Mouse (Mus musculus): ENCODE data around the gene Uqcc1.

Uqcc1 gene

DNA sequence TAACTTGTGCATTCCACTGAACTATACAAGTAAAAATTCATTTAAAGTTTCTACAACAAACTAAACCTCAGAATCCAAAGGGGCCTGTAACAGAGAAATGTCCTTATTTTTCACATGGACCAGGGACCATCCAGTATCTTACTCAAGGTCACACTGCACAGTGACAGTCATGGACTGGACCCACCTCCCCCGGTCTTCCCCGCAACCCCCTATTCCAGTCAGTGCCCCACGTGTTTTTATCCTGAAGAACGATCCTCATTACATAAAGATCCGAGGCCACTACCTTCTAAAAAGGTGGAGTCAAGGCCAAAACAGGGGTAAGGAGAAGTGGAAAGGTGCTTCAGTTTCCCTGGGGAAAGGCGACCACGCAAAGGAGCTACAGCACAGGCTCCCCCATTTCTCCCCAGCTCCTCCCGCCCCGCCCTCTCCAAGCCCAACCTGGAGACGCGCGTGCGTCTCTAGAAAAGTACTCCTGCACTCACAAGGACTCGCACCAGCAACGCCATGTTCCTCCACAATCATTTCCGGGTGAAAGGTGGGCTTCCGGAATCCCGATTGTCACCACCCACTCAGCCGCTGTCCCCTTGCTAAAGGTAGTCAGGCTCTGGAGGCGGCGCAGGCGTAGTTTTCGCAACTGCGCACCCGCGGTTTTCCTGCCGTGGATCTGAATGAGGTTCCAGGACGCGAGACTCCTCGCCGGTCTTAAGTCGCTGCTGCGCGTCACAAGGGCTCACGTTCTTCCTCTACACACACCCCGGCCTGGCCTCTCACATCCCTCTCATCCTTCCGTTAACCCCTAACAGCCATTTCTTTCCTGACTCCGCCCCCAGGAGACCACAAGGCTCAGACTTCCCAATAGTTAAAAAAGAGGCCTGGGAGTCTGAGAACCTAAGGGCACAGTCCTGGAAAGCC is at the start of gene Uqcc1:
TSS of gene Uqcc1 (minus strand) at position 780 of the 912 bp plus-strand sequence.
- DNase-seq = peak; percentile 96

DNA sequence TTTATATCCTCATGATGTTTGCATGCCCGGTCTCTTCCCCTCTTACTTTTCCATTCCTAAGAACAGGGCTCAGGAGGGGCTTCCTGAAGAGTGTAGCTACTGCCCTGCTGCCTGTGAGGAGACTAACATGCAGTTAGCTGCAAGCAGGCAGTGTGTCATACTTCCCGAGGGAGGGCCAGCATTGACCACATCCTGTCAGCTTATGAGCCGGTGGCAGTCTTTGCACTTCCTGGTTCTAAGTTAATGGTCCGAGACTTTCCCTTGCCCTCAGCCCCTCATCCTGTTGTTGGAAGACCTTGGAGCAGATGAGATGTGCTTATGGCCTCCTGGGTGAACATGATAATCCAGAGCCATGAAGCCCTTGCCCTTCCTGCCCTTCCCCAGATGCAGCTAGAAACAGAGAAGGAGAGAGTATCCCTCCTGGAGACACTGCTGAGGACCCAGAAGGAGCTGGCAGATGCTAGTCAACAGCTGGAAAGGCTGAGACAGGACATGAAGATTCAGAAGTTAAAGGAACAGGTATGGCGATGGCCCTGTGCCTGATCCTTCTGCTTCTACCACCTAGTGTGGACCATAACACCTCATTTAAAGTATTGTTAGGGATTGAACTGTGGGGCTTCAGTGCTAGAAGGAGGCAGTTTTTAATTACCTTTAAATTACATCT is 49.4 kb upstream of the Uqcc1 start:
- DNase-seq = peak; percentile 23

DNA sequence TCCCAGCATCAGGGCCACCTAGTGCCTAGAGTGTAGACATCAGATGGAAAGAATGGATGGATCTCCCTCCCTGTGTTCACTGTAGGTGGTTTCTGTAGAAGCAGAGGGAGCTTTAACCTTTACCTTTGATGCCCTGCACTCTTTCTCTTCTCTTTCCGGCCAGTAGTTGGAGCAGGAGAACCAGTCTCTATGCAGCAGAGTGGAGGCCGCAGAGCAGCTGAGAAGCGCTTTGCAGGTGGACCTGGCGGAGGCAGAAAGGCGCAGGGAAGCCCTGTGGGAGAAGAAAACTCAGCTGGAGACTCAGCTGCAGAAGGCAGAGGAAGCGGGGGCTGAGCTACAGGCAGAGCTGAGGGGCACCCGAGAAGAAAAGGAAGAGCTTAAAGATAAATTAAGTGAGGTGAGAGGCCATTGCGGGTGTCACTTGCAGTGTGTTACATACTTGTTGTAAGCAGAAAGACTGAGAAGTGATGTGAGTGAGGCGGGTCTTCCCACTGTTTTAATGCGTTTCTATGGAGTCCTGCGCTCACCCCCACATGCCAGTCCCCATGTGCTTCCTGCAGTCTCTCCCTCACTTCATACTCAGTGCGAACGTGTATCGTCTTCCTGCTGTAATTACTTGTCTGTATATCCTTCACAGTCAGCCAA is 44.1 kb upstream of the Uqcc1 start:
- no peak for DNase-seq

DNA sequence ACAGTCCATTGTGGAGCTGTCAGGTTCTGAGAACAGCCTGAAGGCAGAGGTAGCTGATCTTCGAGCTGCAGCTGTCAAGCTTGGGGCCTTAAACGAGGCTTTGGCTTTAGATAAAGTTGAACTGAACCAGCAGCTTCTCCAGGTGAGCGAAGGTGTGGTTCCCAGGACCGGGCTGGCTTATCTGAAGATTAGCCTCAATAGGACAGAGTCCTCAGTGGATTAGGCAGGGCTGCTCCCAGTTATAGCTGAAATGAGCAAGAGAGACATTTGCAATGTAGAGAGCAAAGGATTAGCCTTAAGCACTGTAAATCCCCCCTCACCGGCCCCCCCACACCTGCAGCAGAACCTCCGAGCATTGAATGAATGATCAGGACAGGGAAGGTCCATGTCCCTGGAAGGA is 43.2 kb upstream of the Uqcc1 start:
- no peak for DNase-seq

DNA sequence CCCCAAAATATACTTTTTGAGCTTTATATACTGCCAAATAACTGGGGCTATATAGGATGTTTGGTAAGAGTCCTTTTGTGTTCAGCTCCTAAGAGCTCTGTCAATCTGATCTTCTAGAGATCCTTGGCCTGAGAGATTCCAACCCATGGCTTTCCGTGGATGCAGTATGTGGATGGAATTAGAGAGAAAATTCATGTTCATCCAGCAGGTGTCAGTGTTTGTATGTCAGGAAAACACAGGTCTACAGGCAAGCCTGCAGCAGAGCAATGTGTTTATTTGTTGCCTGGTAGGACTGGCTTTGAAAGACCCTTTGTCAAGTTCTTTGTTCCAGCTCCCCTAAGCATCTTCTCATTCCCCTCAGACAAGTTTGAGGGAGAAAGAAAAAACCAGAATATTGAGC is 32.9 kb upstream of the Uqcc1 start:
- no peak for DNase-seq

DNA sequence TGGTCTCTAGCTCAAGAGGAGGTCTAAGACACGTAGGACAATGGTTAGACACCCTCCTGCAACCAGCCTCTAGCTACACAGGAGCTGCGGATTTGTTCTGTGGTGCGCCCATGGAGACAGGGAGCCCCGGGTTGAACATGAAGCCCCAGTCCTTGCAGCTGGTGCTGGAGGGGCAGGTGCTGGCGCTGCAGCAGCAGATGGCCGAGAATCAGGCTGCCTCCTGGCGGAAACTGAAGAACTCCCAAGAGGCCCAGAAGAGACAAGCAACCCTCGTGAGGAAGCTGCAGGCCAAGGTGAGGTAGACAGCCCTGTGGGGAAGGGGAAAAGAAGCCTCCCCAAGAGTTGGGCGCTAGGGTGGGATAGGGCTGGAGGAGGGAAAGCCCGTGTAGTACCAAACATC is 31.8 kb upstream of the Uqcc1 start:
- no peak for DNase-seq

DNA sequence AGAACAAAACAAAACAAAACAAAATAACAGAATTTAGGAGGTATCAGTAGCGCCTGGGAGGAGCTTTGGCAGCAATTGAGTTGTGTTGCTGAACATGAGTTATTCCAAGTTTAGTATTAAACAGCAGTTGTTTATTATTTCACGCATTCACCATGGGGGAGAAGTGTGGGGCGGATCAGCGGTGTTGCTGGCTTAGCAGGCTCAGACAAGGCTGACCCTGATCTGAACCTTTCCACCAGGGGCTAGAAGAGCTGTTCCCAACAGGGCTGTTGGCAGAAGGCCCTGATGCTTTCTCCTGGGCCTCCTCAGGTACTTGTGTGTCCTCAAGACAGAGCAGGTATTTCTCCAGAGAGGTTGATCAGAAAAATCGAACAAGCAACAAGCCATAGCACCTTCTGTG is 29.9 kb upstream of the Uqcc1 start:
- peak; percentile 48 for DNase-seq

DNA sequence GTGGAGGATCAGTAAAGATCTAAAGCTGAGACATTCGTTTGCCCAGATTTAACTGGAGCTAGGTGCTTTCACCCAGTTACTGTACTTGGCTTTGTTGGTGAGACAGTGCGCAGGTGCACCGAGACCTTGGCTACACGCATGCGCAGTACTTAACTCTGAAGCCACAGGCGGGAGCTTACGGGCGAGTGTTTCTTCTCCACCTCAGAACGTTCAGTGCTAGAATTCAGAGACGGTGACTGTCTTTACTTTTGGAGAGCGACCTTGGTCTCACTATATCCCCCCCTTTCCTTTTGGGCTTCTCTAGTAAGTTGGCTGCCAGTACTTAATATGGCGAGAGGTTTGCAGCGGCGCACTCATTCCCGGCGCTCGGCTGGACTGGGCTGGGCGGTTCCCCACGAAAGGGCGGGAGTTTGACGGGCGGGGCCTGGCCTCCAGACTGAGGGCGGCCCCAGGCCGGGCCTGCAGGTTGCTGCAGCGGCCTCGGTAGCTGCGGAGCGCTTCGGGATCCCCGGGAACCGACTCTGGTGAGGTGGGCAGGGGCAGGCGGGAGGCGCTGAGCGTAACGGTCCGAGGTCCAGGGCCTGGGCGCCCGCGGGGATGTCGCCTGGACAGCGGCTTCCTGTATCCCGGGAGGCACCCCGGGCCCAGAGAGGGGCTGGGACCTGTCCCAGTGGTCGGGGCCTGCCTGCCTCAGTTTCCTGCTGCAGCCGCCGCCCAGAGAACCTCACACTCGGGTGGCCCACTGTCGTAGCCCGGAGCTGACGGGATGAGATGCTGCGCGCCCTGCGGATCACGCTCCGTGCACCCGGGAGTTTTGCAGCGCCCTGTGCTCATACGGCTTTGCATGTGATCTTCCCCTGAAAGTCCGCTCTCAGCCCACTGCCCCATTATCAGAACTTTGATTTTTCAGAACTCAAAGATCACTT is 26.3 kb upstream of the Uqcc1 start, which contains the start of gene Cep250:
TSS of gene Cep250 (plus strand) at position 325 of the 926 bp plus-strand sequence.
- peak; percentile 89 for DNase-seq

DNA sequence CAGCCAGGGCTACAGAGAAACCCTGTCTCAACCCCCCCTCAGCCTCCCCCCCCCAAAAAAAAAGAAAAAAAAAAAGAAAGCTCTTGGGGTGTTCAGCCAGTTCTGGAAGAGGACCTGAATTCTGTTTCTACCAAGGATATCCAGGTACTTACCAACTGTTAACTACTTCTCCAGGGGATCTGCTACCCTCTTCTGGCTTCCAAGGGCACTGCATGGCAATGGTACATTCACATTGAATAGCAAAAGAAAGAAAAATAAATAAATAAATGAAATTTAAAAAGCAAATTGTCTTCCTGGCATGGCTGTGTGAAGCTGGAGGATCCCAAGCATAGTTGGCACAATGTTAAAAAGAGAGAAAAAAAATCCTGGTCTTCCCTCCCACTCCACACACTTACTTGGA is 21.9 kb upstream of the Uqcc1 start:
- peak; percentile 77 for DNase-seq

DNA sequence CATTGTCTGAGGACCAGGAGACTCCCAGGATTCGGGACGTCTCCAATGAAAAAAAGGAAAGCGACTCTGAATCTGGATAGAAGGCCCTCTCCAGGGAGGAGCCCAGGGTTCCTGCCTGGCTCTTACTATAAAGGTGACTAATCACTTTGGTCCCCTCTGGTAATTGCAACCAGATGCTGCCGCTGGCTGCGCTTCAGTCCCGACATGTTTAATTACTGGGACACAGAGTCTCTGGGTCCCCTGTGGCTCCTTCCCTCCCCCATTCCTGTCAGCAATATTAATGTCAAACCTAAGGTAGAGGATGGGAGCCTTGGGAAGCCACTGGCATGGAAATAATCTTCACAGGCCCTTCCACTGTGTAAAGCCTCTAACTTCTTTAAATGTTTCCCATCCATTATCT is 19.3 kb upstream of the Uqcc1 start:
- DNase-seq = no peak

DNA sequence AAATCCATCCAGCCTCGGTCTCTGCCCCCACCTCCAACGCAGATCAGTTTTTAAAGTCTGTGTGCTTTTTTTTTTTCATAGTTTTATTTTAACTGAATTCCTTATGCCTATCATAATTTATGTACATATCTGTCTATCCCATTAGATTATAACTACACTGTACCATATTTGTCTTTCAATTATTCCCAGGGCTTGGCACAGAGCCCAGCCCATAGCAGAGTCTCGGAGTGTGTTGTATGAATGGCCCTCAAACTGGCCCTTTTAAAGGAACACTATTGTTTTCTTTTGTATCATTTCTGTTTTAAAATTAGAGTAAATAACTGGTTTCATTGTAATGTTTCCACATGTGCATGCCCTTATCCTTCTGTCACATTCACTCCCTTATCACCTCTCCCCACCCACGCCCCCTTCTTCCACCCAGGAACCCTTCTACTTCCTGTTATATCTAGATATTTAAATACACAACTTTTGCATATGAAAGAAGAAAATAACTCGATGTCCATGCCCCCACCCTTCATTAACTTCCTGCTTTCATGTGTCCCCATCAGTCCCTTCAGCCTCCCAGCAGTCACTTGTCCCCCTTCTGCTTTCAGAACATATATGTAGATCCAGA is 17.4 kb upstream of the Uqcc1 start:
- DNase-seq = no peak

DNA sequence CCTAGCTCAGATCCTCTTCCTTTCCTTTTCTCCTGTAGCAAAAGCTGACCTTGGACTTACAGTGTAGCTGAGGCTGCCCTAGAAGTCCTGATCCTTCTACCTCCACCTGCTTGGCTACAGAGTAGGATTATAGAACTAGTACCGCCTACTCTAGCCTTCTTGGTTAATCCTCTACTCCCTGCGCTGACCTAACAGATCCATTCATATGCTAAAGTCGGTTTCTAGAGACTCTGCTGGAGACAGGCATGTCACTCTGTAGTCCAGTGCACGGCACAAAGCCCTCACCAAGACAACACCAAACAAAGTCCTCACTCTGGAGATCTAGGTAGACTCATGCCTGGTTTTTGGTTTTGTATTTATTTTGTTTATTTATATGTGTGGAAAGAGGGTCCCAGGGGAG is 16.4 kb upstream of the Uqcc1 start:
- no peak for DNase-seq

DNA sequence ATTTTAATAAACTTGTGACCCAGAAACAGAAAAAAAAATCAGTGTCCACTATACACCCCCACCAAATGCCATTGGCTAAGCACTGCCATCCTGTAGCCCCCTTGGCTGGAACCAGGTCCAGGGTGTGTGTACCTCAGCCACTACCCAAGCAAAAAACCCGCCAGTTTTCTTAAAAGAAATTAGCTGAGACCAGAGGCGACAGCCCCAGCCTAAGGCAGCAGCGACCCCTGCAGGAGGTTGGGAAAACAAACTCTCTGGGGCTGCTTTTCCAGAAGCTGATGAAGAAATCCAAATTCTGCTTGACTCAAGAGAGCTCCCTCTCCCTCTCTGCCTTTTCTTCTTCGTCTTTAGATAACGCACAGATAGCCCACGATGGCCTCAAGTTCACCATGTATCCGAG is 16.0 kb upstream of the Uqcc1 start:
- no peak for DNase-seq

DNA sequence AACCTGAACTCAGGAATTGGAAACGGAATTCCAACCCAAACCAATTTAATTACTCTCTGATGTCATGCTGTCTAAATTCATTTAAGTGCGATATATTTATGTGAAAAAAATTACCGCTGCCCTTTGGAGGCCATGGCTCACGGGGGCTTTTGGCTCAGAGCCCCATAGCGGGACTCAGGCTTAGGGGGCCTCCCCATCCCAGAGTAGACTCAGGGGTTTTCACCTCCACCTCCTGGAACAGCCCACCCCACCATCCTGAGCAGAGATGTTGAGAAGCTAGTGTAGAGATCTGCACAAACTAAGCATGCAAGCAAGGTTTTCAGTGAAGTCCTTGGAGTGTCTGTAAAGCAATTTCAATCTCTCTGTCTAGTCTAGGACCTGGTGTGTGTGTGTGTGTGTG is 15.5 kb upstream of the Uqcc1 start:
- DNase-seq = no peak

DNA sequence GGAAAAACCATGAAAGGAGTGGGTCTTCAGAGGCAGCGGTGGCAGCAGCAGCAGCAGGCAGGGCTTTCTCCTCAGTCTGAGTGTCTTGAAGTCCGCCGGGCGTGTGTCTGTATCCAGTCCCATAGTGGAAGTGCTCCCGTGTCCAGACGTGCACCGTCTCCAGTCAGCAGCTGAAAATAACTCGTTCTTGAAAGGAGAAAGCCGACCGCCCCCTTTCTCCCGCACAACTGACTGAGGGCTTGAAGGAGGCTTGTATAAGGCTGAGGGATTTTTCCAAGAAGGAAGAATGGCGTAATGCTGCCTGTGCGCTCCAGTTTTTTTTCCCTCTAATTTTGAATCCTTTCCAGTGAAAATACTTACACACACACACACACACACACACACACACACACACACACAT is 15.0 kb upstream of the Uqcc1 start, which contains the start of gene Gdf5:
TSS of gene Gdf5 (minus strand) at position 244 of the 400 bp plus-strand sequence.
- DNase-seq = no peak

DNA sequence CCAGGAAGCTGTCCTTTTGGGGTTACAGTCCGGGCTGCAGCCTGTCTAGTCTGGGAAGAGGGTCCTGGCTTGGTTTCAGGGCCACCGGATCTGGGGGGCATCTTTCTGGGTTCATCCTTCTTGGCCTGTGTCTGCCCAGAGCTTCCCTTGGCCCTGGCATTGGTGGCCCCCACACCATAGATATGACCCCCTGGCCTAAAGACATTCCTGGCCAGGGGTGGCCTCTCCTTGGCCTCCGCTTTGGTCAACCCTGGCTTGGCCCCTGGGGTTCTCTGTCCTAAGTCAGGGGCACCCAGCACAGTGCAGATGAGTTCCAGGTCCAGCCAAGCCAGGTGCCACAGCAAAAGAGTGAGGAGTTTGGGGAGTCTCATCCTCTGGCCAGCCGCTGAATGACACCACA is 14.6 kb upstream of the Uqcc1 start:
- no peak for DNase-seq

DNA sequence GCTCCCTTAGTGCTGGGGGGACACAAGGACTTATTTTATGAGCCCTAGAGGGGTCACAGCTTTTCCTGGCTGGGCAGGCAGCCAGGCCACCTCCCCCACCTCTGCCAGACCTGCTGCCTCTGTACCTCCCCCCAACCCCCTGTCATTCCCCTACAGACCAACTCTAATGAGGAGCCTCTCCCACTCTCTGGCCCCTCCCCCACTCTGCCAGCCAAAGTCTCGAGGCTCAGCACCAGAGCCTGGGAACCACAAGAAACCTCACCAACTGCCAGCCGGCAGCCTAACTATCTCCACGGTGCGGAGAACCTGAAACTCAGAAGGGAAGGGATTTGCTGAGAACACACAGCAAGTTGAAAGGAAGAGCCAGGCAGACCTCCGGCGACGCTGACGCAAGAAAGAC is 13.4 kb upstream of the Uqcc1 start:
- no peak for DNase-seq

DNA sequence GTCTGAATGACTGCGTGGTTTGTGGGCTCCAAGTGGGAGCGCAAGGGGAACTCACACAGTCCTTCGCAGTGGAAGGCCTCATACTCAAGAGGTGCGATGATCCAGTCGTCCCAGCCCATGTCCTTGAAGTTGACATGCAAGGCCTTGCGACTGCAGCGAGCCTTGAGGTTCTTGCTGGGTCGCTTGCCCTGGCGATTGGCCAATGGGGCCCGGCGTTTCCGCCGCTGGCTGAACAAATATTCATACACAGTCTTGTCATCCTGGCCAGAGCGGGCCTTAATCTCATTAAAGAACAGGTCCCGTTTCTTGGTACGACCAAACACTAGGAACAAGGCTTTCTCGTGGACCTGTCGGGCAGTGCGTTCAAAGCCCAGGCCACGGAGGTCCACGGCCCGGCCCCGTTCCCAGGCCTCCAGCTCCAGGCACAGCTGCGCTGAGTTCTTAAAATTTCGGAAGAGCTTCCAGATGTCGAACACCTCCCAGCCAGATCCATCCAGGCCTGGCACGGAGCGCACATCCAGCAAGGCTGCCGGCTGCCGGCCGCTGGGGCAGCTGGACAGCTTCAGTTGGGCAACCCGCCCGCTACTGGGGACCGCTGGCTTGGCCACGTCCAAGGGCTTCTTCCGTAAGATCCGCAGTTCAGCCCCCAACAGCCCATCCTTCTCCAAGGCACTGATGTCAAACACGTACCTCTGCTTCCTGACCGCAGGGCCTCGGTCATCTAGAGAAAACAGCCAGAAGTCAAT is 11.8 kb upstream of the Uqcc1 start:
- DNase-seq = no peak

DNA sequence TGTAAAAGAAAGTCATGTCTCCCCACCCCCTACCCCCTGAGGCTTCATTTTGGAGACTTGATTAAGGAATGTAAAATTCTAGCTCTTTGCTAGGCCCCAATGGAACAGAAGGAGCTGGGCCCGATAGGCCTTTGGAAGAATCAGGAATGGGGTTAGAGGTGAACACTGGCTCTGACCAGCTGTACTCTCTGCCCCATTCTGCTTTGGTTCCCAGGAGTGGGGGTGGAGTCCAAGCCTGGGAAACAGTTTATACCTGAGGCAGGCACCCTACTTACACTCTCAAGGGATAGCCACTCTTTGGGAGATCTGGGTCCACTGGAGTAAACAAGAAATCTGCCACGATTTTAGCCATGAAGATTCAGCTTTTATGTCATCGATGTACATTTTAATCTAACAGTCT is 10.6 kb upstream of the Uqcc1 start, which contains the start of gene Gm15557:
TSS of gene Gm15557 (plus strand) at position 48 of the 400 bp plus-strand sequence.
- no peak for DNase-seq

DNA sequence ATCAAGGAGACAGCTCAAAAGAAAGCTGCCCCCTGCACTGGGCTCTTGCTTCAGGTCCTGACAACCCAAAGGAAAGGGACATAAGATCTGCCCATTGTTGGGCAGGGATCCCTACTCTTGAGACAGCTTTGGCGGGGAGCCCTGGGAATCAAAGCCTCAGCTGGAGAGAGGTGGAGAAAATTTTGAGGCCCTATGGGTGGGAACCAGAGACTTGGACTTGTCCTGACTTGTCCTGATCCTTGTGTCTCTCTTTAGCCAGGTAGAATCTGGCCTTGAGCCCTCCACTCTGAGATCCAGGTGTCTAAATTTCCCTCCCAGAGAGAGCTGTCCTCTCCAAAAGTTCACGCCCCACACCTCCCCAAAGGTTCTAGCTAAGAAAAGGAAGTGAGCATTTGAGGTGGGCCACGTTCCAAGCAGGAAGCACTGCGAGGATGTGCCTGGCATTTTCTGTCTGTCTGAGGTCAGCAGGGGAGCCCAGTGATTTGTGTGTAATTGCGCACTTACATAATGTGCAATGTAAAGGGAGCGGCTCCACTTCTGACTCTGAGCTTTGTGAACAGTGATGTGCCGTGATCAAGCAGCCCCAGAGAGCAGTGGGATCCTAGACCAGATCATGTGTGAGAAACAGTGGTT is 9.9 kb upstream of the Uqcc1 start:
- DNase-seq = no peak

Data from kidney, adult 11 months (tissue).